Mouse (Mus musculus) frontal cortex, postnatal 36 days (tissue): ENCODE measurements at regions not wholly inside any gene's neighbourhood (a gene's known extent, or its start where the extent isn't known, plus 50 kb on each side); places are given as distances from the start of the nearest gene placed in this dataset.

Experiments used
- DNase-seq, 2 experiments: peaks; one replicate each; pipeline ENCODE4 v3.0.0; 2022; ENCODE audit warnings: low spot score in 2 of 2

DNA sequence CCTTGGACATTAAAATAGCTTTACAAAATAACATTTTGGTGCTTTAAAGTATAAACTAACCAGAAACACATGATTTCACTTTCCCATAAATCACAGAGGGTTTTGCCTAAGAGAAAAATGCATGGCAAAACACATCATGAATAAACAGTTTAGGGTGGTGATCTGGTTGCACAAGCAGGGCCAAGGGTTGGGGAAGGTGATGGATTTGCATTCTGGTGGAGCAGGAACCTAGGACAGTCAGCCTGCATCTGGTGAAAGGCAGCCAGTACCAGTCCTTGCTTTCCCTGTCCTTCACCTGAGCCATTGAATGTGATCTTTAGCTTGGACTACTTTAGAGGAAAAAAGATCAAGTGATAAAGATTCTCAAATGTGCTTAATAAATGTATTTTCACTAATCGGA is 138.1 kb downstream of the Fgf9 start:
- no peak for DNase-seq

DNA sequence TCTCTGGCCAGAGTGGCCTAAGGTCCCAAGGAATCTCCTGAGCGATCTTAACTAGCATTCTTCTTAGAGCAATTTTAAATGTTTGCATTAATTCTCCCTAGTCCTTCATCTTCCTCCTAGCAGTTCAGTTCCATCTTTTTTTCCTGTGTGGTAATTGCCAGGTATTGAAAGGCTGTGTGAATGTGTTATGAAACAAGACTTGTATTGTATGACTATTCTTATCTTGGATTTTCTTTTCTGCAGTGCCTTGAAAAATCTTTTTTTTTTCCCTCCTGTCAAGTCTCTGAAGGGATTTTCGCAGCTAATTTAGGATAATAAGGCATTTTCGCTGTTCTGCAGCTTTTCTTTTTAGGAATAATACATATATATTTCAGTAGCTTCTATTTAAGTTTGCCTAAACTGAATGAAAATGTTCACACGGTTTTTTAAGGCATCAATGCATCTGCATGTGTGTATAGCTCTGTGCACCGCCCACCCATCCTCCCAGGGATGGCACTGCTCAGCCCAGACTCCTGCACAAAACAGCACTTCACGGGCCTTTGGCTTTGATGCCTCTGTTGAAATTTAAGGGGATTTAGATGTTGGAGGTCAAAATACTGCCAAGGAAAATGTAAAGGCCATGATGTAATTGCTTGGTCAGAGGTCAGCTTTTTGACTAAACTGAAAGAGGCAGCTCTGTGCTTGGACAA is 132.4 kb downstream of the Fgf9 start:
- DNase-seq: peak; percentile 32 to 60

DNA sequence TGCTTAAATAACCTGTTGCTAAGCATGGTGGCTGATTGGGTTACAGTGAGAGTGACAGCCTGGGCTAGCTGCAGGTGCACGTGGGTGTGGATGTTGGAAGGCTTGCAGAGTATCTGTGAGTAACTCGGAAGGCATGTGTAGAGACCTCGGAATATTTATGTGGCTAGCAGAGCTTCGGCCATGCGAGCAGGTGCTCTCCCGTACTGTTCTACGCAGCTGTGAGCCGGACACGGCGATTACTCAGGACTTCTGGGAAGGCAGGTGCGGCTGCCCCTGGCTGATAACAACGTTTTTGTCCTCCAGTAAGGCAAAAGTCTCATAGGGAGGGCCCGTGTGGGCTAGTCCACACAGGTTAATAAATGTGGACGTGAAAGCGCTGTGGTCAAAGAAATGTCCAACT is 119.6 kb downstream of the Fgf9 start:
- no peak for DNase-seq

DNA sequence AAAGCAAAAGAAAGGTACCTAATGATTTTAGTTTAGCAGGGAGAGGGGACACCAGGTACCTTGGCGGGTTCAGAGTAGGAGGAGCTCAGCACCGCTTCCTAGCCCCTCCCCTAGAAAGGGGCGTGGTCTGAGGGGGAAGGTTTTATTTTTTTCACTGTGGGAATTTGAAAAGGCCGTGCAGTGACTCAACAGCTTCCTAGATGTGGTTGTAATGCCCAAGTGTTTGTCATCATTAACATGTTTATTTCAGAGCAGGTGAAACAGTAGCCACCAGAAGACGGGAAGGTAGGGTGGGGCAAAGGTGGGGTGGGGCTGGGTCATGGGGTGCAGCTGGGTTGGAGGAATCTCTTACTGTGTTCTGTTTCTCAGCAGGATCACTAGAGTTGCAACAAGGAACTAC is 112.5 kb downstream of the Fgf9 start:
- DNase-seq: no peak

GRCm38 (mm10) chr14:58180724-58181123 is 110.4 kb downstream of the Fgf9 start:
- DNase-seq: no peak

DNA sequence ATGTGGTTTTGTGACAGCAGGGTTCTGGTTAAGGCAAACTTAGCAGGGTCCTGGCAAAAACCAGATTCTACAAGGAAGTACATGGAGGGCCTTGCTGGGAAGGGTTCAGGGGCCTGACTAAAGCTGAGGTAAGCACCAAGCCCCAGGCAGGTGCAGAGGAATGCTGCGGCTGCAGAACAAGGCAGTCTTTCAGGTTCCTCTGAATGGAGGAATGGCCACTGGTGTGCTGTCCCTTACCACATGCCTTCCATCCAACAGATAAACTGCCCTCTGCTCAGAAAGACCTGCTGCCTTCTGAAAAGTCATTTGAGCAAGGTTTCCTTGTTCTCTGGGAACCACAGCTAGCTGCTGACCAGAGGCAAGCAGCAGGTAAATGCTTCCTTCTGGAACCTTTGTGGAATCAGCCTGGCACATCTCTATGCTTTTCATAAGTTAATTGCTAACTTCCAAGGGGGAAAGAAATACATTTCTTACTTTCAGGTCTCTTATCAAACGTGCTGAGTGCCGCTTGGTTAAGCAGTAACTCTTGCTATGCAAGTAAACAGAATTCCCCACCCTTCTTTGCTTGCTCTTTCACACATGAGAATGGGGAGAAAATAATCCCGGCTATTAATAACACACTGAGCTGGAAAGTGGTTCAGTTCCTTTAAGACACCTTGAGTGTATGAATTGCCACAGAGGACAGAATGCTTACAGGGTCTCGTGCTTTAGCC is 105.5 kb downstream of the Fgf9 start:
- DNase-seq: no peak

DNA sequence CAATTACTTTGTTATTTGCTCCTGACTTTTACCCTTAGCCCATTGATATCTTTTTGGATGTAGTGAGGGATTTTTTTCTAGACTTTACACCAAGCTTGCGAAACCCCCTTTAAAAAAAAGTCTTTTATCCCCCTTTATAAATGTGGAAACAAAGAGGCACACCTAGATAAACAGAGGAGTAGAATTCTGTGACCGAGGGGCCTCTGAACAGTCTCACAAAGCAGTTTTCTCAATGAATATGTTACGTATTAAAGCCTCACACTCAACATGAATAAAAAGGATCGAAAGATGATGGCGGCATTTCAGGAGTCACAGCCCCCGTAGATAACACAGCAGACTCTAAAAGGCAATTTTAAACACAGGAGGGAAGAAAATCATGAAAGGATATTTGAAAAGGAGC is 104.2 kb downstream of the Fgf9 start:
- DNase-seq: no peak

GRCm38 (mm10) chr14:58168920-58169319 is 98.6 kb downstream of the Fgf9 start:
- DNase-seq: no peak
